Comparison of ENCODE assay signal across 16 mouse cellular contexts in genomic region chr10:78135947-78136346, GRCm38 (mm10). TPM values are rescaled to one million over a fixed set of nuclear protein-coding genes. Genes with fewer than 3 reads are reported as not detected.
DNase-seq lines count a peak whose midpoint lies in the region; ATAC-seq and TF ChIP-seq lines count a peak whose summit lies in the region.
"Had no signal": no experiment of that assay in that cellular context is flagged by ENCODE, and none has a peak within 500 bp of the region (broad histone marks: within the 10 kb centered on the region; RNA-seq: fewer than 3 reads in every experiment).

No protein-coding gene starts in this region.

- H3K4me3 ChIP-seq in liver, embryonic 11.5 days (ENCODE audit: low read depth, low read length): no peak overlapping the region
- H3K4me3 ChIP-seq in embryonic facial prominence, embryonic 10.5 days: no peak overlapping the region
- H3K4me3 ChIP-seq in intestine, postnatal 0 days (ENCODE audit: low read depth, low read length): no peak overlapping the region
- H3K4me3 ChIP-seq in macrophage (ENCODE audit: inconsistent target): no peak overlapping the region
- no peak overlapping the region for H3K4me3 ChIP-seq in hindbrain, embryonic 10.5 days
- H3K4me3 ChIP-seq: gastrocnemius, adult 2 months; kidney, embryonic 15.5 days; left cerebral cortex, adult 2 months had no signal

- peak; percentile 18; the same call in 1 of the 2 replicates for ATAC-seq in liver, embryonic 11.5 days (replicated peaks; ENCODE audit: low FRiP score)
- ATAC-seq in intestine, postnatal 0 days: peak; percentile 20; the same call in 1 of the 2 replicates
- ATAC-seq: activated CD4-positive, CD25-positive, alpha-beta regulatory T cell, adult 4 months; inflammation-experienced regulatory T-cells, adult 6 months had no signal

- no peak overlapping the region; the same call in 1 of the 2 replicates for H3K27ac ChIP-seq in liver, embryonic 11.5 days (ENCODE audit: low read depth, low read length)
- H3K27ac ChIP-seq in embryonic facial prominence, embryonic 10.5 days (replicated peaks): 0 out of 2 replicates have a peak overlapping the region, but pooled peaks have one; percentile 62
- H3K27ac ChIP-seq in intestine, postnatal 0 days (ENCODE audit: low read depth, low read length): peak overlapping the region; percentile 79
- H3K27ac ChIP-seq in macrophage: peak overlapping the region; percentile 75; the same call in 1 of the 2 replicates
- no peak overlapping the region for H3K27ac ChIP-seq in hindbrain, embryonic 10.5 days
- H3K27ac ChIP-seq: left cerebral cortex, adult 2 months had no signal

- no peak for TF ChIP-seq CTCF in intestine, postnatal 0 days (IDR thresholded peaks at IDR 0.05; ENCODE audit: low read depth)

- no peak overlapping the region for H3K9ac ChIP-seq in liver, embryonic 11.5 days (ENCODE audit: low read depth, low read length)
- no peak overlapping the region for H3K9ac ChIP-seq in intestine, postnatal 0 days (ENCODE audit: low read depth, low read length)
- H3K9ac ChIP-seq: kidney, embryonic 15.5 days had no signal

- WGBS in liver, embryonic 11.5 days: 76% methylated on average over 5 of the region's 5 CpGs
- 81% methylated on average over 5 of the region's 5 CpGs for WGBS in embryonic facial prominence, embryonic 10.5 days
- 80% methylated on average over 5 of the region's 5 CpGs for WGBS in intestine, postnatal 0 days
- 89% methylated on average over 5 of the region's 5 CpGs for WGBS in macrophage (ENCODE audit: missing documents)
- WGBS in hindbrain, embryonic 10.5 days: 82% methylated on average over 5 of the region's 5 CpGs

- no peak overlapping the region; the same call in 1 of the 2 replicates for H3K4me2 ChIP-seq in liver, embryonic 11.5 days
- H3K4me2 ChIP-seq in intestine, postnatal 0 days (replicated peaks; ENCODE audit: low read depth): no peak overlapping the region

- peaks cover 20% of the 10 kb centered on the region for H3K4me1 ChIP-seq in liver, embryonic 11.5 days (replicated peaks; ENCODE audit: control insufficient read depth, insufficient read depth, low read length)
- H3K4me1 ChIP-seq in embryonic facial prominence, embryonic 10.5 days: peaks cover 45% of the 10 kb centered on the region
- H3K4me1 ChIP-seq in intestine, postnatal 0 days (replicated peaks; ENCODE audit: control insufficient read depth, insufficient read depth, low read length): 0 out of 2 replicates have a peak, but pooled peaks cover 13% of the 10 kb centered on the region
- peaks cover 34% of the 10 kb centered on the region for H3K4me1 ChIP-seq in hindbrain, embryonic 10.5 days (replicated peaks)

- DNase-seq in liver, embryonic 11.5 days (ENCODE audit: low spot score): no peak
- DNase-seq in liver: no peak
- no peak for DNase-seq in embryonic facial prominence, embryonic 10.5 days (ENCODE audit: low spot score)
- no peak for DNase-seq in layer of hippocampus, postnatal 14 days (ENCODE audit: low spot score in 2 of 2)
- no peak for DNase-seq in hindbrain, embryonic 10.5 days (ENCODE audit: low spot score)
- no peak for DNase-seq in embryo, embryonic 11 days
- DNase-seq: cerebellum, adult 8-10 months; gastrocnemius, adult 2 months; thymus, postnatal 25 days had no signal

- no peaks in the 10 kb centered on the region for H3K27me3 ChIP-seq in liver, embryonic 11.5 days (replicated peaks; ENCODE audit: control insufficient read depth, insufficient read depth, low read length)
- H3K27me3 ChIP-seq in embryonic facial prominence, embryonic 10.5 days (replicated peaks; ENCODE audit: low read depth, poor library complexity, severe bottlenecking): no peaks in the 10 kb centered on the region
- no peaks in the 10 kb centered on the region for H3K27me3 ChIP-seq in intestine, postnatal 0 days (replicated peaks; ENCODE audit: control insufficient read depth, insufficient read depth, low read length)
- H3K27me3 ChIP-seq in hindbrain, embryonic 10.5 days (ENCODE audit: insufficient read depth, poor library complexity, severe bottlenecking): no peaks in the 10 kb centered on the region
- H3K27me3 ChIP-seq: kidney, embryonic 15.5 days had no signal

- no peaks in the 10 kb centered on the region for H3K79me2 ChIP-seq in macrophage (ENCODE audit: inconsistent target)

- H3K36me3 ChIP-seq in liver, embryonic 11.5 days (ENCODE audit: control insufficient read depth, insufficient read depth, low read length): no peaks in the 10 kb centered on the region
- H3K36me3 ChIP-seq in embryonic facial prominence, embryonic 10.5 days (replicated peaks): no peaks in the 10 kb centered on the region
- H3K36me3 ChIP-seq in intestine, postnatal 0 days (ENCODE audit: control insufficient read depth, insufficient read depth): no peaks in the 10 kb centered on the region
- no peaks in the 10 kb centered on the region for H3K36me3 ChIP-seq in macrophage (ENCODE audit: inconsistent target)
- no peaks in the 10 kb centered on the region for H3K36me3 ChIP-seq in hindbrain, embryonic 10.5 days
- H3K36me3 ChIP-seq: forebrain, embryonic 10.5 days; kidney, embryonic 15.5 days had no signal

- no peaks in the 10 kb centered on the region for H3K9me3 ChIP-seq in liver, embryonic 11.5 days (ENCODE audit: control insufficient read depth, low read length)
- no peaks in the 10 kb centered on the region for H3K9me3 ChIP-seq in embryonic facial prominence, embryonic 10.5 days
- no peaks in the 10 kb centered on the region for H3K9me3 ChIP-seq in intestine, postnatal 0 days (ENCODE audit: control insufficient read depth)
- no peaks in the 10 kb centered on the region for H3K9me3 ChIP-seq in hindbrain, embryonic 10.5 days
- H3K9me3 ChIP-seq: forebrain, embryonic 10.5 days; kidney, embryonic 15.5 days had no signal

RNA-seq across cellular contexts. Expression of gene D10Jhu81e, which starts 33.6 kb away (rescaled TPM):
- 22.9 and 24.3 TPM in 2 replicates for polyA plus RNA-seq in liver, embryonic 11.5 days (2014; fragmentation: Nextera tagmentation; extraction: Ambion mirVana)
- polyA plus RNA-seq in embryonic facial prominence, embryonic 10.5 days (2016; fragmentation: Nextera tagmentation; extraction: Ambion mirVana): 17.0 and 17.6 TPM in 2 replicates
- polyA plus RNA-seq in intestine, postnatal 0 days (2015; fragmentation: Nextera tagmentation; extraction: Ambion mirVana): 21.9 and 23.9 TPM in 2 replicates
- total RNA-seq in macrophage (2018; cell fraction: chromatin; rRNA removed): 10 to 100 TPM in 18 of 26 experiments, 1 to 10 TPM in 8; 4.3 to 35.5 (median 13.3) TPM
- 10 to 100 TPM; 20.5 to 40.4 (median 29.0) TPM for total RNA-seq in macrophage (2018; cell fraction: cytosol; rRNA removed)
- total RNA-seq in macrophage (2018; cell fraction: nucleus; rRNA removed): 10 to 100 TPM in 20 of 26 experiments, 1 to 10 TPM in 6; 8.2 to 30.6 (median 14.0) TPM
- polyA plus RNA-seq in macrophage (2018): 30.3 to 37.8 TPM (median 37.5 TPM) in 3 replicates
- 100 to 1,000 TPM; 116 to 119 TPM for total RNA-seq in layer of hippocampus, postnatal 14 days (2021)
- polyA plus RNA-seq in hindbrain, embryonic 10.5 days (2016; fragmentation: Nextera tagmentation; extraction: Ambion mirVana): 17.1 and 28.7 TPM in 2 replicates

RNA-seq across cellular contexts. Expression of gene Pwp2, which starts 49.0 kb away (rescaled TPM):
- polyA plus RNA-seq in liver, embryonic 11.5 days (2014; fragmentation: Nextera tagmentation; extraction: Ambion mirVana): 30.8 and 35.0 TPM in 2 replicates
- polyA plus RNA-seq in embryonic facial prominence, embryonic 10.5 days (2016; fragmentation: Nextera tagmentation; extraction: Ambion mirVana): 32.1 and 35.3 TPM in 2 replicates
- polyA plus RNA-seq in intestine, postnatal 0 days (2015; fragmentation: Nextera tagmentation; extraction: Ambion mirVana): 4.2 TPM in 2 replicates
- 10 to 100 TPM in 7 of 26 experiments, 1 to 10 TPM in 19; 4.7 to 16.1 (median 8.9) TPM for total RNA-seq in macrophage (2018; cell fraction: chromatin; rRNA removed)
- 1 to 10 TPM; 4.1 to 9.0 (median 6.9) TPM for total RNA-seq in macrophage (2018; cell fraction: cytosol; rRNA removed)
- 10 to 100 TPM in 4 of 26 experiments, 1 to 10 TPM in 22; 4.4 to 17.7 (median 7.3) TPM for total RNA-seq in macrophage (2018; cell fraction: nucleus; rRNA removed)
- polyA plus RNA-seq in macrophage (2018): 6.1 to 17.2 TPM (median 6.1 TPM) in 3 replicates
- 10 to 100 TPM; 17.5 to 17.9 TPM for total RNA-seq in layer of hippocampus, postnatal 14 days (2021)
- polyA plus RNA-seq in hindbrain, embryonic 10.5 days (2016; fragmentation: Nextera tagmentation; extraction: Ambion mirVana): 23.3 and 27.0 TPM in 2 replicates

Comparison
In these comparisons a context has a peak if more than half of its experiments do, and no peak if none do; other contexts are left out.
1. H3K27ac ChIP-seq: peak in embryonic facial prominence, embryonic 10.5 days (single experiment), intestine, postnatal 0 days (single experiment) and macrophage (single experiment); none in liver, embryonic 11.5 days (single experiment) and hindbrain, embryonic 10.5 days (single experiment).